Mouse (Mus musculus): ENCODE data around the gene Dgkd.
"Not testable (repeated sequence)": the region's sequence is repeated elsewhere in the genome, so short reads cannot be mapped to it uniquely, and the experiment has no call there.

The Dgkd gene

GRCm38 (mm10) chr1:87852892-87853600, at the start of gene Dgkd:
Dgkd (plus strand) TSS chr1:87853287.
- DNase-seq (ENCODE audit: low read depth) = peak; percentile 62

GRCm38 (mm10) chr1:87803576-87803975, 49.5 kb upstream of the Dgkd start, which contains the start of gene Sag:
Sag (plus strand) TSS chr1:87803680.
- DNase-seq (ENCODE audit: low read depth) = no peak

GRCm38 (mm10) chr1:87807751-87808150, 45.3 kb upstream of the Dgkd start:
- no peak for DNase-seq (ENCODE audit: low read depth)

DNA sequence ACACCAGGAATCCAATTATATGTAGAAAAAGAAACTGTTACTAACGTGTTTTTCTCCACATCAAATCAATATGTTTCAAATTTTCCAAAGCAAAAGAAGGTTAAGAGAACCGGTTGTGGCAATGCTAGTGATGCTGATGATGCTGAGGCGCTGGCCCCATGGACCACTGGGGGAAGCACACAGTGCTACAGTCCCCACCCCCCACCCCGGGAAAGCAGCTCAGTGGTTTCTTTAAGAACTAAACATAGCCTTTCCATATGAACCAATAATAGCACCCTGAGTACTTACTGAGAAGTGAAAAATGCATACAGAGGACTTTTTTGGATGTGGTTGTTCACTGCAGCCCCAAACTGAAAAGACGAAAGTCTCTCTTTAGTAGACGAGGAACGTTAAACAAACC, 41.7 kb upstream of the Dgkd start:
- no peak for DNase-seq (ENCODE audit: low read depth)

- DNase-seq (ENCODE audit: low read depth) = no peak
These were observed 41.0 kb upstream of the Dgkd start for GRCm38 (mm10) chr1:87812061-87812460.

DNA sequence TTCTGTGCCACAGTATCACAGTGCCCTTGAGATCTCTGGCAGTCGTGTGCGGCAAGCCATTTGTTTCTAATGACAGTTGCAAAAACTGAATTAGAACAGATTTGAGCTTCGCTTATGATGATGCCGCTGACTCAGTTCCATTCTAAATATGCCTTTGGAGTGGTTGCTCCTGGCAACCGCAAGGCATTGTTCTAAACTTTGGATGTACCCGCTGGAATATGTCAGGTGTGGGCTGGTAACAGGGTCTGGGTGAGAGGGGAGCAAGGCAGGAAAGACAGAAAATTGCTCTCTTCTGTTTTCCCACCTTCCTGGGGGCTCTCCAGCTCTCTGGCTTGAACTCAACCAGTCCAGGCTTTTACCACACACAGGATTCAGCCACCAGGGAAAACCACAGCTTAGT, 39.9 kb upstream of the Dgkd start:
- no peak for DNase-seq (ENCODE audit: low read depth)

GRCm38 (mm10) chr1:87813681-87814080, 39.4 kb upstream of the Dgkd start:
- no peak for DNase-seq (ENCODE audit: low read depth)

DNA sequence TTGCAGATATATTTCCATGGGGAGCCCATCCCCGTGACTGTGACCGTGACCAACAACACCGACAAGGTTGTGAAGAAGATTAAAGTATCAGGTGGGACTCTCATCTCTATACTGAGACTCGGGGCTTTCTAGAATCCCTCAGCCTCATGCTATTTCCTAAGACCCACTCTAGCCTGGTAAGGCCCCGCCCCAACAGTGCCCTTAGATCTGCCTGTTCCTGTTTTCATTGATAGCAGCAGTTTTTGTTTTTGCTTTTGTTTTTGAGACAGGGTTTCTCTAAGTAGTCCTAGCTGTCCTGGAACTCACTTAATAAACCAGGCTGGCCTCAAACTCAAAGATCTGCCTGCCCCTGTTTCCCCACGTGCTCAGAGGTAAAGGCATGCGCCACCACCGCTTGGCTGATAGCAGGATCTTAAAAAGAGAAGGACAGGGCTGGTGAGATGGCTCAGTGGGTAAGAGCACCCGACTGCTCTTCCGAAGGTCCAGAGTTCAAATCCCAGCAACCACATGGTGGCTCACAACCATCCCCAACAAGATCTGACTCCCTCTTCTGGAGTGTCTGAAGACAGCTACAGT, 28.6 kb upstream of the Dgkd start:
- no peak for DNase-seq (ENCODE audit: low read depth)

DNA sequence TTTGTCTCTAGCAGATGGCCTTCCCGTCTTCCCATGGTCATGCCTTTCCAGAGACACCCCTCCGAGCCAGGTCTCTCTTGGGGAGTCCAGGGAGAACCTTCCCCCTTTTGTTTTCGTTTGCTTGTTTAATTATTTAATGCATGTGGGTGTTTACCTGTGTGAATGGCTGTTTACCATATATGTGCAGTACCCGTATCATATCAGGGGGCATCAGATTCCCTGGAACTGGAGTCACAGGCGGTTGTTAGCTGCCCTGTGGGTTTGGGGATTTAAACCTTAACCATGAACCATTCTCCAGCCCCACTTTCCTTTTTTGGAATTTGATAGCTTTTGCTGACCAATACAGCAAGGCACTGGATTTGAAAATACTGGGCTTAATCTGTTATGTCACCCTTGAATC, 27.8 kb upstream of the Dgkd start:
- DNase-seq (ENCODE audit: low read depth) = no peak

DNA sequence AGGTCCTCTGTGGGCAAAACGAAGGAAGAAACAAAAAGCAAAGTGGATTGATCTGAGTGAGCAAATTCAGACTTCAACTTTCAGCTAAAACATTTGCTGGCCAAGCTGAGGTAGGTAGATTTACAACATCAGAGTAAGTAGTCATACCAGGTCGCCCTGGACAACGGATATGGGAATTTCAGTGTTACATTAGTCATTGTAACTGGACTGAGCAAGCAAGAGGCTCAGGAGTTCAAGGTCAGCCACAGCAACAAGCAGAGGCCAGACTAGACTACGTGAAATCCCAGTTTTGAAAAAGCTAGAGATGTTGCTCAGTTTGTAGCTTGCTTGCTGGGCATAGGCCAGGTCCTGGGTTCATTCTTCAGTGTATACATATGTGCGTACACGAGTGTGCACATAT, 27.1 kb upstream of the Dgkd start:
- DNase-seq (ENCODE audit: low read depth) = no peak

DNA sequence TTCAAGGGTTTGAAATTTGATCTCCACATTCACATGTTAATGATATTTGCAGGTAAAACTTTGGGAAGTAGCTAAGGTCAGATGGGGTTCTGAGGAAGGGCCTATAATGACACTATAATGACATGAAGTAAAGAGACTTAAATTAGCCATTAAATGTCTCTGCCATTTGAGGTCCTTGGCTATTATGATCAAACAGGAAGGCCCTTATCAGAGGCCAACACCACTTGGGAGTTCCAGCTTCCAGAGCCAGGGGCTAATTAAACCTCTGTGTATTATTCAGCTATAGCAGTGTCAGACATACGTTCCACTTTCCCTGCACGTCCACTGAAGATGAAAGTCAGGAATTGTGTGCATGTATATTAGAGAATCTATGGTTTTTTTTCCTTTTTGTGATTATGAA, 26.6 kb upstream of the Dgkd start:
- DNase-seq (ENCODE audit: low read depth) = no peak

GRCm38 (mm10) chr1:87827476-87827875, 25.6 kb upstream of the Dgkd start:
- DNase-seq (ENCODE audit: low read depth) = not testable (repeated sequence)

DNA sequence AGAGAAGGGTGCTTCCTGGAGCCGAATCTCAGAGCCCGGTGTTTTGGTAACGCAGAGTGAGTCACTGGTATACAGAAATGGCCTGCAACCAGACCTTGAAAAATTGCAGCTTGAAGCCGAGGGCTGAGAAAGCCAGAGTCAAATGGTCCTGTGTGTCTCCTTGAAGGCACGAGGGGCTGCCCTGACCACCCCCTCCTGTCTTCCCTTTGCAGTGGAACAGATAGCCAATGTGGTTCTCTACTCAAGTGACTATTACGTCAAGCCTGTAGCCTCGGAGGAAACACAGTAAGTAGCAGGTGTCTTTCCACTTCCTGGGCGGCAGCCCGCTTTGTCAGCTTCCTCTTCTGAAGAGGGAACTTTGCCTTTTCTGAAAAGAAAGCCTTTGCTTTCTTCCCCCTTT, 24.9 kb upstream of the Dgkd start:
- DNase-seq (ENCODE audit: low read depth) = peak; percentile 62

DNA sequence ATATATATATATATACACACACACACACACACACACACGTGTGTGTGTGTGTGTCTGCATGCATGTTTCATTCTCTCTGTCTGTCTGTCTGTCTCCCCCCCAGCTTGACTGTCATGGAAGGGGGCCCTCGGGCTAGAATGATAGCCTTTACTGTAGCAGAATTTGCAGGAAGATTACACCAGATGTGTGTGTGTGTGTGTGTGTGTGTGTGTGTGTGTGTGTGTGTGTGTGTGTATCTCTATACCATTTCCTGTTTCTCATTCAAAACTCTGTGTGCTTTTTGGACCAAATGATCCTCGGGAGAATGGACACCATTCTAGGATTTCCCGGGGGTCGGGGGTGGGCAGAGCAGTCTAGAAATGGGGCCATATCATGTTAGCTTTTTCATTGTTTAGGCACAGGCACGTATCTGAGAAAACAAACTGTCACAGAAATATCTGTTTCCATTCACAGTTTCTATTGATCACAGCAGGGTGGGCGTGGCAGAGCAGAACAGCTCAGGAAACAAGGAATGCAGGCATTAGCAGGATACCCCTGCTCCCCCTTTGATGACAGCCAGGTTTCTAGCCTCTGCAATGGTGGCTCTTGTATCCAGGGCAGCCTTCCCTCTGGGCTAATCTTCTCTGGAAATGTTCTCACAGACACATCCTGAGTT, 24.0 kb upstream of the Dgkd start:
- no peak for DNase-seq (ENCODE audit: low read depth)

GRCm38 (mm10) chr1:87829621-87830211, 23.4 kb upstream of the Dgkd start:
- DNase-seq (ENCODE audit: low read depth) = no peak

GRCm38 (mm10) chr1:87836453-87836852, 16.6 kb upstream of the Dgkd start:
- no peak for DNase-seq (ENCODE audit: low read depth)

- DNase-seq (ENCODE audit: low read depth) = no peak
These were observed 16.1 kb upstream of the Dgkd start for GRCm38 (mm10) chr1:87837018-87837417.

DNA sequence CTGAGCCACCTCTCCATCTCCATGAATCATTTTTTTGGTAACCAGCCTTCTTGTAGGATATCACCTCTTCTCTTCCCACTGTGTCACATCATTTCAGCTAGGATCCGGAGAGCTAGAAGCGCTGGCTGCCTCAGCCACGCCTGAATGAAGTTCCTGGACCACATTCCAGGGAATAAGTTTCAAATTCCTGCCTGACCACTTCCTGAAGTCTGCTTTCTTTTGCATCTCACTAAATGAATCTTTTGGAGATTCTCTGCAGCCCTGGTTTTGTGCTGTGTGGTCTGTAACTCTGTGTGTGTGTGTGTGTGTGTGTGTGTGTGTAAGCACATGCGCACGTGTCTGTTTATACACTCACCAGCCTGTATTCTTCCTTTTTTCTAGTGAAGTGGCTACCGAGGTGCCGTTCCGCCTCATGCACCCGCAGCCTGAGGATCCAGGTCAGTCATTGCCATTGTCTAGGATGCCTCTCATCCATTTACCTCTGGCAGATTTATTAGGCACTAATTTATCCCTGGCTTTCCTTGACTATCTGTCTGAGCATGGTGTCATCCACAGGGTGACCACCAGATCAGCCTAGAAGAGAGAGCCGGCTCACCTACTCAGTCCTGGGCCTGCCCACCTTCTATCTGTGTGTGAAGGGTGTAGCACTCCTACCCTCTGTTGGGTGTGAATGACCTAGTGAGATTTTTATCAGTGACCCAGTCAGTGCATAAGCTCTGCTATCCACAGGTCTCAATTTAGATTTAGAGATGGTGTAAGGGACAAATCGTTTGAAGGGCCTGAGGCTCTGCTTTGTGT, 12.5 kb upstream of the Dgkd start:
- no peak for DNase-seq (ENCODE audit: low read depth)

- no peak for DNase-seq (ENCODE audit: low read depth)
These were observed 6.1 kb upstream of the Dgkd start for GRCm38 (mm10) chr1:87846801-87847474.

DNA sequence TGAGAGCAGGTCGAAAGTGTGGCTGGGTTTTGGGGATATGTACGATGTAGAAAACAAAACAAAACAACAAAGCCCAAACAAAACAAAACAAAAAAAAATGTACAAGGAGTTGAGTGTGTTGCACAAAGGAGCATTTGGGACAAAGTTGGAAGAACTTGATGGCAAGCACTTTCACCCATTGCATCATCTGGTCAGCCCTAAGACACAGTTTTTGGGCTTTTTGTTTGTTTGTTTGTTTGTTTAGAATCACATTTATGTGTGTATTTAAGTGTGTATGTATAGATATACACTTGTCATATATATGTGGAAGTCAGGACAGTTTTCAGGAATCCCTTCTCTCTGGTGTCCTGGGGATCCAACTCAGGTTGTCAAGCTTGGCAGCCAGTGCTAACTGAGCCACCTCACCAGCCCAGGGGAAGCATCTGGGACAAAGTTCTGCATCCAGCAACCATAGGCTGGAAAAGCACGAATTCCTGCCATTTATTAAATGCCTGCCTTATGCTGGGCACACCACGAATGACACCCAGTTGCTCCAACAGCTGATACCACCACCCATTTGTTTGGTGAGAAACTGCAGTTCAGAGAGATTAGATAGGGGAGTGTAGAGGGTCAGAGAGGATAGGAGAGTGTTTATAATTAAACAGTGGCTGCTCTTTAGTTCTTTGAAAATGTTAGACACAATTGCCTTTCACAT, 5.5 kb upstream of the Dgkd start:
- no peak for DNase-seq (ENCODE audit: low read depth)
